Mouse (Mus musculus) MEL (cell line): ENCODE data around the gene Zkscan3. TPM values are rescaled to one million over a fixed set of nuclear protein-coding genes. Genes with fewer than 3 reads are reported as not detected.

ENCODE experiments used
- DNase-seq: peaks from one replicate; pipeline ENCODE4 v3.0.0; 2011; ENCODE audit warnings: low read depth, low spot score
- H3K27ac ChIP-seq: 2 replicates; pipeline ENCODE4 v1.5.1; 2012; ENCODE audit warnings: low read depth, mild to moderate bottlenecking, control low read depth, low read length, moderate library complexity; ENCODE audit not compliant: control insufficient read depth
- H3K27me3 ChIP-seq, 2 experiments: fragments of 150-350 bp in 1 of 2; sonication (generic) in 1 of 2; 2 replicates each; pipeline ENCODE4 v1.6.1; 2012; ENCODE audit warnings: low read length in 2 of 2, mild to moderate bottlenecking in 2 of 2, improper control_type of control experiment in 1 of 2, moderate library complexity in 1 of 2; ENCODE audit not compliant: insufficient read depth in 2 of 2, control insufficient read depth in 1 of 2
- H3K36me3 ChIP-seq, 2 experiments: 2 replicates each; pipeline ENCODE4 v1.6.1; 2012 to 2014; ENCODE audit warnings: low read length in 2 of 2, improper control_type of control experiment in 1 of 2, inconsistent platforms in 1 of 2, mild to moderate bottlenecking in 1 of 2; ENCODE audit not compliant: insufficient read depth in 2 of 2, control insufficient read depth in 1 of 2
- H3K4me1 ChIP-seq, 2 experiments: fragments of 150-350 bp in 1 of 2; sonication (generic) in 1 of 2; 2 replicates each; pipeline ENCODE4 v1.6.1; 2012; ENCODE audit warnings: low read length in 2 of 2, improper control_type of control experiment in 1 of 2, mild to moderate bottlenecking in 1 of 2; ENCODE audit not compliant: insufficient read depth in 2 of 2, control insufficient read depth in 1 of 2
- H3K4me3 ChIP-seq, 2 experiments: fragments of 150-350 bp in 1 of 2; sonication (generic) in 1 of 2; 2 replicates each; pipeline ENCODE4 v1.5.1; 2012; ENCODE audit warnings: low read depth in 2 of 2, low read length in 2 of 2, mild to moderate bottlenecking in 2 of 2, moderate library complexity in 2 of 2, control low read depth in 1 of 2, improper control_type of control experiment in 1 of 2; ENCODE audit not compliant: control insufficient read depth in 1 of 2, insufficient read depth in 1 of 2
- H3K79me2 ChIP-seq: 2 replicates; pipeline ENCODE4 v1.6.1; 2012; ENCODE audit warnings: mild to moderate bottlenecking, low read length, moderate library complexity; ENCODE audit not compliant: control insufficient read depth, poor library complexity, insufficient read depth
- H3K9ac ChIP-seq: 2 replicates; pipeline ENCODE4 v1.6.1; 2012; ENCODE audit warnings: low read depth, mild to moderate bottlenecking, control low read depth, low read length, moderate library complexity; ENCODE audit not compliant: control insufficient read depth, poor library complexity, severe bottlenecking
- H3K9me3 ChIP-seq: fragments of 150-350 bp; sonication (generic); replicated peaks from 2 replicates; pipeline ENCODE4 v1.6.1; 2012; ENCODE audit warnings: mild to moderate bottlenecking, low read length, improper control_type of control experiment, moderate library complexity; ENCODE audit not compliant: insufficient read depth
- BHLHE40 ChIP-seq: IDR thresholded peaks from 2 replicates; pipeline ENCODE4 v1.6.1; 2012; ENCODE audit warnings: low read depth, mild to moderate bottlenecking, inconsistent platforms, low read length, improper control_type of control experiment, borderline replicate concordance
- CHD1 ChIP-seq: IDR thresholded peaks from 2 replicates; pipeline ENCODE4 v1.6.1; 2012; ENCODE audit warnings: low read depth, mild to moderate bottlenecking, inconsistent platforms, low read length, improper control_type of control experiment
- CTCF ChIP-seq, 3 experiments: IDR thresholded peaks in 2 of 3; conservative IDR thresholded peaks in 1 of 3; 2 replicates each; pipeline ENCODE4 v1.5.1; 2011 to 2012; ENCODE audit warnings: low read length in 3 of 3, low read depth in 2 of 3, mild to moderate bottlenecking in 2 of 3, improper control_type of control experiment in 1 of 3, inconsistent platforms in 1 of 3, mixed read lengths in 1 of 3, moderate library complexity in 1 of 3; ENCODE audit not compliant: control insufficient read depth in 1 of 3, insufficient read depth in 1 of 3, poor library complexity in 1 of 3, severe bottlenecking in 1 of 3
- E2F4 ChIP-seq: IDR thresholded peaks from 2 replicates; pipeline ENCODE4 v1.6.1; 2011; ENCODE audit warnings: low read depth, low read length, improper control_type of control experiment, borderline replicate concordance
- EP300 ChIP-seq, 2 experiments: IDR thresholded peaks; 2 replicates each; pipeline ENCODE4 v1.6.1; 2011; ENCODE audit warnings: improper control_type of control experiment in 2 of 2, low read length in 2 of 2, low read depth in 1 of 2, mild to moderate bottlenecking in 1 of 2
- ETS1 ChIP-seq: IDR thresholded peaks from 2 replicates; pipeline ENCODE4 v1.6.1; 2012; ENCODE audit warnings: low read depth, mild to moderate bottlenecking, inconsistent platforms, low read length, improper control_type of control experiment, moderate library complexity
- GATA1 ChIP-seq: IDR thresholded peaks from 2 replicates; pipeline ENCODE4 v1.6.1; 2011; ENCODE audit warnings: low read depth, low read length, improper control_type of control experiment
- HCFC1 ChIP-seq: IDR thresholded peaks from 2 replicates; pipeline ENCODE4 v1.6.1; 2012; ENCODE audit warnings: low read depth, mild to moderate bottlenecking, inconsistent platforms, low read length, improper control_type of control experiment, moderate library complexity
- MAFK ChIP-seq: IDR thresholded peaks from 2 replicates; pipeline ENCODE4 v1.6.1; 2011; ENCODE audit warnings: low read depth, mild to moderate bottlenecking, low read length, improper control_type of control experiment, borderline replicate concordance
- MAX ChIP-seq: IDR thresholded peaks from 2 replicates; pipeline ENCODE4 v1.6.1; 2011; ENCODE audit warnings: low read length, improper control_type of control experiment
- MXI1 ChIP-seq: IDR thresholded peaks from 2 replicates; pipeline ENCODE4 v1.6.1; 2011; ENCODE audit warnings: mild to moderate bottlenecking, low read depth, low read length, improper control_type of control experiment
- MYC ChIP-seq: IDR thresholded peaks from 2 replicates; pipeline ENCODE4 v1.6.1; 2011; ENCODE audit warnings: low read depth, mild to moderate bottlenecking, low read length, improper control_type of control experiment, moderate library complexity
- POLR2A ChIP-seq, 2 experiments: IDR thresholded peaks; 2 replicates each; pipeline ENCODE4 v1.6.1; 2011 to 2012; ENCODE audit warnings: low read length in 2 of 2, mild to moderate bottlenecking in 2 of 2, control low read depth in 1 of 2, improper control_type of control experiment in 1 of 2, low read depth in 1 of 2, moderate library complexity in 1 of 2; ENCODE audit not compliant: control insufficient read depth in 1 of 2, insufficient read depth in 1 of 2, poor library complexity in 1 of 2
- RAD21 ChIP-seq: IDR thresholded peaks from 2 replicates; pipeline ENCODE4 v1.6.1; 2011; ENCODE audit warnings: mild to moderate bottlenecking, low read depth, low read length, improper control_type of control experiment
- RCOR1 ChIP-seq: IDR thresholded peaks from 2 replicates; pipeline ENCODE4 v1.6.1; 2012; ENCODE audit warnings: low read depth, mild to moderate bottlenecking, inconsistent platforms, low read length, improper control_type of control experiment
- SIN3A ChIP-seq: IDR thresholded peaks from 2 replicates; pipeline ENCODE4 v1.6.1; 2012; ENCODE audit warnings: low read length, improper control_type of control experiment, inconsistent platforms
- TCF12 ChIP-seq: IDR thresholded peaks from 2 replicates; pipeline ENCODE4 v1.6.1; 2014; ENCODE audit warnings: low read depth, mild to moderate bottlenecking, inconsistent platforms, low read length, improper control_type of control experiment, moderate library complexity
- USF1 ChIP-seq: IDR thresholded peaks from 2 replicates; pipeline ENCODE4 v1.6.1; 2014; ENCODE audit warnings: low read depth, mild to moderate bottlenecking, inconsistent platforms, low read length, improper control_type of control experiment, moderate library complexity
- ZC3H11A ChIP-seq: IDR thresholded peaks from 2 replicates; pipeline ENCODE4 v1.6.1; 2012; ENCODE audit warnings: low read depth, mild to moderate bottlenecking, inconsistent platforms, low read length, improper control_type of control experiment
- polyA plus RNA-seq, 2 experiments: library from polyadenylated mRNA; stranded (reverse) in 1 of 2; unstranded in 1 of 2; fragments of >175 nt in 1 of 2; fragments of >200 nt in 1 of 2; gene quantifications; 2 replicates each; pipeline versions ENCODE4 v1.2.1 to v1.2.4; 2012; ENCODE audit warnings: low replicate concordance in 2 of 2, low read depth in 1 of 2; ENCODE audit not compliant: insufficient read length in 2 of 2, insufficient read depth in 1 of 2, missing spikeins in 1 of 2
- total RNA-seq: library from RNA; depleted of rRNA; stranded (reverse); fragments of 300-350 nt; gene quantifications from 2 replicates; pipeline ENCODE4 v1.2.3, GENCODE M21; 2012

Zkscan3 gene
- total and polyA plus RNA-seq, 3 experiments: 17.1 to 17.8 TPM; not detected in 1

DNA sequence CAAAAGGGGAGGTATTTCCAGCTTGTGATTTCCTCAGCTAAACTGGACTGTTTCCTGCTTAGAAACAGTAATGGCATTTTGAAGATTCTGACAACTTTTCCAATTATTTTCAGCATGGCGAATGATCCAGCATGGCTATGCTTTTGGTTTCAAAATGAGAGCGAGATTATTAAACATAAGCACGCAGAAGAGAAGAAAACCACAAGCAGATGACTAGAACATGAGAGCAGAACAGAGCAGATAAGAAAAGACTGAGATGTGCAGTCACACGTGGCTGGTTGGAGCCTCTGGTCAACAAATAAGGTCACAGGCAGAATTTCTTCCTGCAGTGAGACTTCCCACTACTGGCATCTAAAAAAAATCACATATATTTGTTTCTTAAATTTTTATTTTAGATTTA is 12.7 kb upstream of the Zkscan3 start:
- no peaks in the 10 kb centered on the region for H3K79me2 ChIP-seq
- H3K27me3 ChIP-seq: peaks cover 0 to under 1% of the 10 kb centered on the region in 2 experiments; a peak in 1 of 4 replicates
- TF ChIP-seq ZC3H11A (no peak), HCFC1 (no peak), ETS1 (peak; percentile 93), MXI1 (peak; percentile 93), MYC (peak; percentile 97), E2F4 (0 out of 2 replicates have a peak, but pooled peaks have one; percentile 9), USF1 (peak; percentile 60; the same call in 1 of the 2 replicates), SIN3A (peak; percentile 88), EP300 (IDR thresholded peaks at IDR 0.05; ENCODE audit: low read depth in 1 of 2, low read length in 2 of 2) (peak in 1 of 2 experiments; percentile 16; a peak in 1 of 4 replicates), BHLHE40 (peak; percentile 72), GATA1 (peak; percentile 80), MAX (peak; percentile 91), TCF12 (peak; percentile 23; the same call in 1 of the 2 replicates), POLR2A (IDR thresholded peaks at IDR 0.05; ENCODE audit: control insufficient read depth in 1 of 2, insufficient read depth in 1 of 2, low read depth in 1 of 2, low read length in 2 of 2, poor library complexity in 1 of 2) (no peak)
- H3K4me1 ChIP-seq: peaks cover 3 to 5% of the 10 kb centered on the region in 2 experiments; a peak in 3 of 4 replicates
- peak; percentile 67 for DNase-seq
- H3K4me3 ChIP-seq: peak overlapping the region; percentile 43 to 78
- H3K27ac ChIP-seq: peak overlapping the region; percentile 34
- H3K9ac ChIP-seq: peak overlapping the region; percentile 34
- H3K36me3 ChIP-seq: peaks cover 0 to 5% of the 10 kb centered on the region in 2 experiments; a peak in 2 of 4 replicates
- no peaks in the 10 kb centered on the region for H3K9me3 ChIP-seq

DNA sequence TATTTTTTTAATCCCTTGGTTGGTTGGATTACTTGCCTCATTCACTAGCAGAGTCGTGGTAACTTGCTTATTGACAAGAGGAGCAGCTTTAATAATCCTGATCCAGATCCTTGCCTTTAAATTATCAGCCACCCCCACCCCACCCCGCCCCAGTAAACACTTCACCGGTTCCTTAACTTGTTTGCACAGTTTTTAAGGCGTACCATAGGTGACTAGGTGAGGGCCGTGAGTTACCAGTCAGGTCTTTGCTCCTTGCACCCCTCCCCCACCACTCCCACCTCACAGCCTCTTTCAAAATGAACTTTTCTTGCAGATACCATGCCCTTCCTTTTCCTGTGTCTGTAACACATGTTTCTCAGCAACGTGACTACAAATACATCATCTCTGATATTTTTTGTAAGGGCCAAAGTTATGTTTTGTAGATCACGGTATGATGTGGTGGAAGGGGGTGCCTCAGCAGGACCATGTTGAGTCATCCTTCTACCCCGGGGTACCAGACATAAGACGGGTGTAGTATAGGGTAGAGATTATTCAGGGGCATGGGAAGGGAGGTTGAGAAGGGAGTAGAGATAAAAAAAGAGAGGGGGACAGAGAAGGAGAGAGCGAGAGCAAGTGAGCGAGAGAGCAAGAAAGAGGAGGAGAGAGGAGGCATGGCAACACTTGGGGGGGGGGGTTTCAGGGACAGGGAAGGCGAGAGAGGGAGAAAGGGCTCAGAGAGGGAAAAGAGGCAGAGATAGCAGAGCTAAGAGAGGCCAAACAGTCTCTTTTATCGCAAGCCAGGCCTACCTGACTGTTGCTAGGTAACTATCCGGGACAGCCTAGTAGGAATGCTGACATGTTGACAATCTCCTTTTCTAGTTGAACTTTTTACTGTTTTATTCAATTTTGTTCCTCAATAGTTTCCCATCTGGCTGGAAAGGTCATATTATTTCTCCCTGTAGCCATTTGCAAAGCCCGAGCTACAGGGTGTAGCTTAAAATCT is 12.0 kb upstream of the Zkscan3 start:
- no peaks in the 10 kb centered on the region for H3K79me2 ChIP-seq
- peaks cover 3 to 5% of the 10 kb centered on the region in 2 experiments; a peak in 3 of 4 replicates for H3K4me1 ChIP-seq
- H3K36me3 ChIP-seq: peaks cover 0 to 5% of the 10 kb centered on the region in 2 experiments; a peak in 2 of 4 replicates
- TF ChIP-seq CHD1 (no peak), CTCF (IDR thresholded peaks at IDR 0.05 in 2 of 3, conservative IDR thresholded peaks at IDR 0.05 in 1 of 3; ENCODE audit: control insufficient read depth in 1 of 3, insufficient read depth in 1 of 3, low read depth in 2 of 3, low read length in 3 of 3, poor library complexity in 1 of 3, severe bottlenecking in 1 of 3) (no peak), RAD21 (no peak), MAFK (no peak), RCOR1 (no peak), GATA1 (peak; percentile 64), EP300 (IDR thresholded peaks at IDR 0.05; ENCODE audit: low read depth in 1 of 2, low read length in 2 of 2) (peak in 1 of 2 experiments; percentile 39; a peak in 2 of 4 replicates)
- TF ChIP-seq, all 39 proteins: peak for 2
- Histone ChIP-seq H3K9ac (peak overlapping the region; percentile 34), H3K9me3 (no peaks in the 10 kb centered on the region), H3K27ac (peak overlapping the region; percentile 34), H3K4me3 (peak overlapping the region; percentile 43 to 78), H3K27me3 (peaks cover 0 to 2% of the 10 kb centered on the region in 2 experiments; a peak in 2 of 4 replicates)
- DNase-seq: peak; percentile 63
